Mouse (Mus musculus) left cerebral cortex, adult 11 months (tissue): ENCODE results near the gene Wrap73.
A peak's percentile ranks its signal among the peaks of the same experiment; 100 is the strongest.

ENCODE experiments used
- DNase-seq: peaks from one replicate; pipeline ENCODE4 v3.0.0; 2022; ENCODE audit warnings: low spot score

The Wrap73 gene

DNA sequence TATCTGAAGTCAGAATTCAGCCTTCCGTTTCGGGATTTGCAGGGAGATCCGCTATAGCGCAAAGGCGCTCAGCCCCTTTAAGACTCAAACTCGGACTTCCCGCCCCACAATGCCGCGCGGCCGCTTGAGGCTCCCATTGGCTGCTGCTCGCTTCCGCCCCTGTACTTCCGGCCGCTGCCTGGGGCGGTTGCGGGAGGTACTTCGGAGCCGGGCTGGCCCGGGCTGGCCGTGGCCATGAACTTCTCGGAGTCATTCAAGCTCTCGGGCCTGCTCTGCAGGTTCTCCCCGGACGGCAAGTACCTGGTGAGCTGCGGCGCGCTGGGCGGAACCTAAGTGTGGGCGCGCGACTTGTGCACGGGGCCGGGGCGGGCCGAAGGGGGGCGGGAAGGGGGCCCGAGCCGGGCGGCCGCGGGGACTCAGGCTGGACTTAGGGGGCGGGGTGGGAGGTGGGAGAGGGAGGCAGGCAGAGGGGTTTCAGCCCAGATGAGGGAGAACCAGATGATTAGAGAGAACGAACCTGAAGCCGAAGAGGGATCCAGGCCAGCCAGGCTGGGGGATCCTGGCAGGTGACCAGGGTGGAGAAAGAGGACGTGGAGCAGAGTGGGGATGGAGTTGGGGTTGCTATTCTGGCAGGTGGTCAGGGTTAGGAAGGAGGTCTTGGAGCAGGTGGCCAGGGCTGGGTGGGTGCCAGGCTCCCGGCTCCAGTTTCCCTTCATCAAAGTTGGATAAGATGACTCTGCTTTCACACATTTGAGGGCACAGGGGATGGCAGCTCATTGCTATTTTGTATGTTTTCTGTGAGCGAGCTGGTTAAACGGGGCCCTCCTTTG lies at the start of gene Wrap73:
Gene Wrap73 (plus strand): TSS at position 162 of the 830 bp plus-strand sequence.
- DNase-seq = no peak

DNA sequence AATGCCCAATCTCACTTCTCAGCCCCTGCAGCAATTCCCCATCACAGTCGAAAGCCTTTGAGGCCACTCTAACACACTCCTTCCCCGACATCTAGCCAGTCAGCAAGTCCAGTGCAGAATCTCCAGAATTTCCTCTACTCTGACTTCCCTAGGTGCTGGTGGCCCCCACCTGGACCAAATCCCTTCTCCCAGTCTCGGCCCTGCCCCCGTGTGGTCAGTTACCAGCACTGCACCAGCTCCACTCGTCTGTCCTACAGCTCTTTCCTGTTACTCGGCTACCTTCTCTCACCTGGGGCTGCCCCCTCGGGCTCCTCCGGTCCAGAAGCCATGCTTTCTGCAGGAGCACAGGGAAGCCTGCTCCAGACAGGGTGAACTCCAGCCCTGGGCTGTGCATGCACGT lies 49.0 kb upstream of the Wrap73 start:
- DNase-seq = no peak

DNA sequence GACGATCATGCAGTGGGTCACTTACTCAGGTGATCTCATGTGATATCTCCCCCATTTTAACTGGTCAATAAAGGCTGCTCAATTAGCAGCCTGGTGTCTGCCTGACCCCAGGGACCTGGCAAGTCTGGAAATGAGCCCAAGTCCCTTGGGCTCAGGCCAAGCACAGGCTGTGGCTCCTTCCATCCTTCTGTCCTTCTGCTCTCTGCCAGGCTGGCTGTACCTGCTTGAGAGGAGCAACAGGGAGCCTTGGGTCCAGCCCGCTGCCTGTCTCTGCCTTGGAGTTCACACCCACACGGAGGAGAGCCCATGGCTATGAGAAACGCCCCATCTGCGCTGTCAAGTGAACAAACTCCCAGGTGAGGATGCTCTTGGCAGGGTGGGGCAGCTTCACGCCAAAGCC lies 46.1 kb upstream of the Wrap73 start:
- DNase-seq = no peak

DNA sequence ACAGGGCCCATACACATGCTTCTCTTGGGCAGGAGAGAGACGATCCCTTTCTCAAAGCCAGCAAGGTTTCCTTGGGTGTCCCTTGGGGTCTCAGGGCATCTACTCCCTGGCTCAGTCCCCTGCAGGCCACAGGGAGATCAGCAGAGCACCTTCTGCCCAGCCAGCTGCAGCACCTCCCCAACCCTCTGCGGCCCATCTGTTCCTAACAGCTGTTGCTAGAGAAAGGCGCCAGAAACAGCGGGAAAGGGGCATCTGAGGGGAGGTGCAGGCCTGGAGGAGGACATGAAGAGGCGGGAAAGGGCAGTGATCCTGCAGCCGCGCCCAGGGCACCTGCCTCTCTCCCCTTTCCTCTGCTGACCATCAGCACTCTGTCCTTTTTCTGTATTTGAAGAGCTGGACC lies 42.8 kb upstream of the Wrap73 start:
- DNase-seq = no peak

DNA sequence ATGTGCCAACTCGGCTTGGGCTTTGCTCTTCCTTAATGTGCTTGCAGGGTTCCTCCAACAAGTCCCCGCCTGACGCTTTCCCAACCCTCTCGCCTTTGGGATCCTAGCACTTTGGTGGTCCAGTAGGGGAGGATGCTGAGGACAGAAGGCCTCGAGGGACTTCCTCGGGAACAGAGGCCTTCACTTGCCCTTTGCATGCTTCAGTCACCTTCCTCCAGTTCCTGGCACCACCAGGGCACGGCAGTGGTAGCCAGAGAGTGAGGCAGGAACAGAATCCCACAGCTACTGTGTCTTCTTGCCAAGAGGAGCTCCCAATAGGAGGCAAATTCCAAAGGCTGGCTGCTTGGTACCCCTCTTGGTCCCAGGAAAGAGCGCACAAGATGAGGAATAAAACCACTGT lies 38.8 kb upstream of the Wrap73 start:
- no peak for DNase-seq

DNA sequence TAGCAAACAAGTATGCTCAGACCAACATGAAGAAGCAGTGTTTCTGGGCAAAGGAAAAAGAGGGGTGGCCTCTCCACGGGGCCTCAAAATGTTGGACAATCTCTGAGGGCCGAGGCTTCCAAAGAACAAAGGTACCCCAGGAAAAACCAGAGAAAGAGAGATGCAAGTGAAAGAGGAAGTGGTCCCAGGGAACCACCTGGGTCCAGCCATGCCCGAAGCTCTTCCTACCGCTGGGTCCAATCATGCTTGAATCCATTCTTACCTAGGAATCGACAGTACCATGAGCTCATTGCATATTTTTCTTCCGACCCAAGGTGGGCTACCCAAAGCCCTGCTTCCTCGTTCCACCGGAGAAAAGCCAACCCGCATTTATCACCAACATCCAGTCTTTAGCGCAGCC lies 38.3 kb upstream of the Wrap73 start:
- DNase-seq = no peak

DNA sequence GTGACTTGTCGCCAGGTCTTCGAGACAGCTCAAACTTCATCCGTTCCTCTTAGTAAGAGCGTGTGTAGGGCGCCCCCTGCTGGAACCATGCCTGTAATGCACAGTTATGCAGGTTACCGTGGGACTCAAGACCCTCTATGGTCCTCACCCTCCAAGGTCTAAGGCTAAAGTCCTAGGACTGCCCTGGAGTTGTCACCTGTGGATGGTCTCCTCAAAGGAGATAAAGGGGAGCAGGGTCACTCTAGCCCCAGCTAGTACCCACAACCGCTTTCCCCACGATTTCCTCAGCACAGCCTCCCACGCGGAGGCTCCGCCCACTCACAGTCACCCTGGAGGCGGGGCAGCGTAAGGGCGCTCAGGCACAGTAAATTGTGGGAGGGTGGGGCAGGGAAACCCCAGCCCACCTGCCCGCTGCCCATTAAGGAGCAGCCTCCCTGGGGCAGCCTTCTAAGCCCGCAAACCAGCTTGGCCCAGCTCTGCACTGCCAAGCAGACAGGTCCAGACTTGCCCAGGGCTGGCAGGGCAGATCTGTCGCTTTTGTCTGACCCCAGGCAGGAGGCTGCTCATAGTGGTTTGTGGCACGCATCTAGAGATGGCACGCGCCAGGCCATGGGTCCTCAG lies 36.7 kb upstream of the Wrap73 start:
- peak; percentile 11 for DNase-seq

DNA sequence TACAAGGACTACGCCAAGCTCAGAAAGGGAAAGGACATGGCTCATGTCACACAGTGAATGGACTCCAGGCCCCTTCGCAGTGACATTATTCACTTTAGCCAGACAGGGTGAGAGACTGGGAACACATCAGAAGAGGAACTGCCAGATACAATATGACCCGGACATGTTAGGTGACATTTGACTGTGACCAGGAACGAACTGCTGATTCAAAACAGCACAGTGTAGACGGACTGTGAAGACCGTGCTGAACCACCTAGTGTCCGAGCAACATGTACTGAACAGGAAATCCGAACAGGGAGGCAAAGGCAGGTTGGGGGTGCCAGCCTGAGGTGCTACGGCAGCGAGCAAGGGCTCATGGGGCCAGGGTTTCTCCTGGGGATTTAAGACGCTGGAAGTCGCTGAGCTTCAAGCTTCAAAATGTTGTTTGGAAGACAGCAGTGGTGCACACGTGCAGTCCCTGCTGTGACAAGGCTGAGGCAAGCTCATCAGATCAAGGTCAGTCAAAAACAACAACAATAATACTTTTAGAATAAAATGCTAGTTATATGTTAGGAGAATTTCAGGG lies 35.6 kb upstream of the Wrap73 start:
- no peak for DNase-seq

DNA sequence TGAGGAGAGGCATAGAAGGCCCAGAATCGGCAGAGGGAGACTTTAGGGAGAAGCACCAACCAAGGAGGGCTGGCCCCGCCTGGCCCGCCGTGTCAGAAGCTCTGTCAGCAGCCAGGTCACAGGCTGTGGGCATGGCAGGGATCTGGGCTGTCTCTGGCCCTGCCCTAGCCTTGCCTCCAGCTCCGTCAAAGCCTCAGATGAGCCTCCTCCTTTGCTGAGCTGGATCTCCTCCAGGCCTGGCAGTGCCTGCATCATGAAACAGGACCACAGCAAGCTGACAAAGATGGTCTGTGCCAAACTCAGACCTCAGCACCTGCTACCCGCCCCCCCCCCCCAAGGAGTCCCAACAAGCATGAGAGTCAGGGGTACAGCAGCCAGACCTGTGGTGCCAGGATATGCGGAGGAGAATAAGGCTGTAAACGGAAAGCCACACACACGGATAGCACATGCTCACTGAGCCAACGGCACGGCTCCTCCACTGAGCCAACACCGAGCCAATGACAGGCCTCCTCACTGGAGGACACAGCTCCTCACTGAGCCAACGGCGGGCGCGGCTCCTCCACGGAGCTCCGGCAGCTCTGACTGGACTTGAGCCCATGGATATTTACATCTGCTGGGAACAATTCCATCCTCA lies 32.8 kb upstream of the Wrap73 start:
- DNase-seq = no peak

DNA sequence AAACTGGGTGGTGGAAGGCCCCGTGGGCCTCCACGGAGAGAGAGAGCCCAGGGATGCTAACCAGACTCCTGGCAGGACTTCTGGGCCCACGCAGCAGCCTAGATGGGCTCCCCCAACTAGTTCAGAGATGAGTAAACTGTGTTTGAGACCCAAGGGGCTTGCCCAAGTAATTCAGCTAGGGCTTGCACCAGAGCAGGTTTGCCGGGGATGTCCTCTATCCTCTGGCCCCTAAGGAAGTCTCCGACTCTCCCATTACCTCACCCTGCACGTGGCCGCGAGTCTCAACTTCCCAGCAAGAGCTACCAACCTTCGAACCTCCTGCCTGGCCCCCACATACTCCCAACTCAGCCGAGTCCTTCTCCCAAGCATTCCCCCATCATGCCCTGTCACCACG lies 32.3 kb upstream of the Wrap73 start:
- no peak for DNase-seq

DNA sequence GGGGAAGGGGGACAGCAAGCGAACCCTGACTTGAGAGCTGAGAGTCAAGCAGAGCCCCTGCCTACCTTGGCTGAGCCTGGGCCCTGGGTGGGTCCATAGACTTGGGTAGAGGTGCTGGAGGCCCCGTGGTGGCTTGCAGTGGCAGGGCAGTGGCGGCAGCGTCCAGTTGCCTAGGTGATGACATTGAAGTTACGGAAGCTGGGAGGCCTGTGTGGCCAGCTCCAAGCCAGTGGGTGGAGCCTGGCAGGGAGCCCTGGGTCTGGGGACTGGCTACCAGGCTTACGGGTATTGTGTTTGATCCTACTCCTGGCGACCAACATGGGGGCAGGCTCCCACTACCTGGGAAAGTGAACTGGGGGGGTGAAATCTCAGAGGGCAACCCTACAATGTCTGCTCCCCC lies 25.8 kb upstream of the Wrap73 start:
- no peak for DNase-seq

DNA sequence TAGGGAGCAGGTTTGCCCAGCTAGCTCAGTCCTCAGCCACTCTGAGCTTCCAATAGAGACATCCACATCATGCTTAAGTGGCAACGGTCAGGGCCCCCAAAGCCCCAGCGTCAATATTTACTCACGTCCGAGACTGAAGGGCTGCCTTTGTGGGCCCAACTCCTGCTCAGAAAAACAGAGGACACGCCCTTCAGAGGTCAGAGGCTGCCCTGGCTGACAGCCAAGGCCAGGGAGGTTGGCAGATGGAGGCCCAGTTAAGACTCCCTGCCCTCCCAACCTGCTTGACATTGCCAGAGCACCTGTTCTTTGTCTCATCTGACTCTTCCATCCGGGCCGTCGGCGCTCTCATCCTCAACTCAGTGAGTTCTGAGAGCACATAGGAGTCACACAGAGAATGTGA lies 23.4 kb upstream of the Wrap73 start:
- DNase-seq = no peak

DNA sequence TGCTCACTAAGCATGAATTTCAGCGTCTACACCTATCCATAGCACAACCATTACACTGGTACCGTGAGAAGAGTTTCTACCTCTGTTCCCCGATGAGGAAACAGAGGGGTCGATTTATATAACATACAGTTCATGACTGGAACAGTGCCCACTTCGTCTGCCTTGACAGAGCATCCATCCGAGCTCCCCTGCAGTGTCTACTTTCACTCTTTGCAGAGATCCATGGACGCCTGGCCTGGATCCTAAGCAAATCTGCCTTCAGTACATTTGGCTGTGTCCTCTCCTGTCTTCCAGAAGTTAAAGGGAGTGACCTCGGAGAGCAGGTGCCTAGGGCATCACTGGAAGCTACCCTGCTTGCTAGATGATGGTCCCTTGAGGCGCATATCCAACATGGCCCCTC lies 23.0 kb upstream of the Wrap73 start:
- DNase-seq = no peak

DNA sequence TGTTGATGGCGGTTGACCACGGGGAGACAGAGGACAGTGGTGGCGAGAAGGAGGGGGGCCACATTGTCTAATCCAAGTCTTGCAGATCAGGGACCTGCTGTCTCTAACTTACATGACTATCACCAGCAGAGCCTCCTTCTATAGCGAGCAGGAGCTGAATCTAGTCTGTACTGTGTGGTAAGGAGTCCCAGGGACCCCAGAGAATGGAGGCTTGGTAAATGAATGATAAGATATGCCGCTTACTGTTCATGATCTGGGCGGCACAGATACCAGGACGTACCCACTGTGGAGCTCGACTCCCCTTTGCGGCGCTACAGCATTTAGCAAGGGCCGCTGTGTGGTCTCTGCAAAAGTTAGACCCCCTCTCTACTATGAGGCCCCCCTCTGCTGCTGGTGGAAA lies 20.4 kb upstream of the Wrap73 start:
- DNase-seq = no peak

DNA sequence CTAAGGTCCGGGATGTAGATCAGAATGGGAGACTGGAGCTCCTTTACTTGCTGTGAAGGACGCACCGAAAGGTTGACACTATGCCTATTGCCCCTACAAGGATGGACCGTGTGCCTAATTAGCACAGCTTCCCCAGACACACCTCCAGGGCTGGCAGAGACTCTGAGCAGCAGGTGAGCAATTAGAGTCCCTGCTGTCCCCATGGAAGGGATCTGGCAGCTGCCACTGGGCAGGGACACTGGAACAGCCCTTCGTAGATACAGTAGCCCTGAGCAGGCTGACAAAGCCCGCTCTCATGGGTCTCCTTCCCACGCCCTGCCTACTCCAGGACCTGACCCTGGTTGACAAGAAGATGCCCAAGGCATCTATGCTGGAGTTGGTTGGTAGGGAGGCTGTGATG lies 19.8 kb upstream of the Wrap73 start:
- no peak for DNase-seq

DNA sequence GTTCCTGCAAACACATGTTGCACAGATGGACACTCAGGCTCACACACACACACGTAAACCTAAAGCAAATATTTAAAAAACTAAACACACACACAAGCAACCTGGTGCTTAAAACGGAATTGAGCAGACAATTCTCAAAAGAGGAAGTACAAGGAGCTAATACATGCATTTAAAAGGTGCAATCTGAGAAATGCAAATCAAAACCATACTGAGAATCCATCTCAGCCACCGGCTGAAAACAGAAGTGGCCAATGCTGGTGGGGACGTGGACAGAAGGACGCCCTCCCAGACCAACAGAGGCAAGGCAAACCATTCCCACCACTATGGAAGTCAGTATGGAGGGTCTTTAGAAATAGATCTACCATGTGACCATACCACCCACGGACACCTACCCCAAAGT lies 18.6 kb upstream of the Wrap73 start:
- no peak for DNase-seq

DNA sequence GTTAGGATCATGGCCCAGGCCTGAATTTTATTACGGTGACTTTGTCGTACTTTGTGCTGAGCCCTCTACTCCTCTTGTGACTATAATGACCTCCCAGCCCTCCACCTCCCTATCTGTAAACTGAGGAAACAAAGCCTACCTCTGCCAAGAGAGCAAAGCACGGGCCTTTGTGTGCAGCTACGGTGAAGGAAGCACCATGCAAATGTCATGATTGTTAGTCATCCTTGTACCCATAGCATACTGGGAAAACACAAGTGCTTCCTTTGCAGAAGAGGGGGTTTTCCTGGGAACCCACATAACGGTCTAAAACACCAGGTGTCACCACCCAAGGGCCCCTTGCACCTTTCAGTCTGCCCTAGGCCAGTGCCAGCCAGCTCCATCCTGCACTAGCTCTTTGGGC lies 17.0 kb upstream of the Wrap73 start:
- no peak for DNase-seq

DNA sequence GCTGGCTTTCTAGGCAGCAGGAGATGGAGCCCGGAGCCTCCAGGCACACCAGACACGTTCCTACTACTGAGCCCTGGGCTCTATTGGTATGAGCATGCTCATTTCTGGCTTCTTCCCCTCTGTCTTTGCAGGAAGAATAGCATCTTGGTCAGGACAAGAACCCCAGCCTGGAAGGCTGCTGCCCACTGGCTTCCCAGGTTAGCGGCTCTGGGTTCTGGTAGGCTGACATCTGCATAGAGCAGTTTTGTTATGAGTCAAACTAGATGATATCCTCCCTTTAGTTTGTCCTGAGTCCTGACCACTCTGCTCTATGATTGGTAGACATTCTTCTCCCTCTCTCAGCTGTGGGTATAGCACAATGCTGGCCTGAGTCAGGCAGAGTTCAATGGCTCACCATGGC lies 14.9 kb upstream of the Wrap73 start:
- DNase-seq = no peak

DNA sequence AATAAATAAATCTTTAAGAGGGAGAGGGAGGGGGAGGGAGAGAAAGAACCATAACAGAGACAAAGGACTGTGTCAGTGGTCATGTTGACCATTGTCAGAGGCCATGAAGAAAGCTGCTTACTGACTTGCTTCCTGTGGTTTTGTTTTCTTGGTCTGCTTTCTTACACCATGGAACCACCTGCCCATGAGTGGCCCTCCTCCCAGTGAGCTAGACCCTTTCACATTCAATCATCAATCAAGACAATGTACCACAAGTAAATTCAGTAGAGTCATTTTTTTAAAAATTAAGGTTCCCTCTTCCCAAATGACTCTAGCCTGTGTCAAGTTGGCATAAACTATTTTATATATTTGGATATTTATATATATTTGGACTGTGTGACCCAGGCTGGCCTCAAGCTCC lies 12.2 kb upstream of the Wrap73 start:
- DNase-seq = no peak

DNA sequence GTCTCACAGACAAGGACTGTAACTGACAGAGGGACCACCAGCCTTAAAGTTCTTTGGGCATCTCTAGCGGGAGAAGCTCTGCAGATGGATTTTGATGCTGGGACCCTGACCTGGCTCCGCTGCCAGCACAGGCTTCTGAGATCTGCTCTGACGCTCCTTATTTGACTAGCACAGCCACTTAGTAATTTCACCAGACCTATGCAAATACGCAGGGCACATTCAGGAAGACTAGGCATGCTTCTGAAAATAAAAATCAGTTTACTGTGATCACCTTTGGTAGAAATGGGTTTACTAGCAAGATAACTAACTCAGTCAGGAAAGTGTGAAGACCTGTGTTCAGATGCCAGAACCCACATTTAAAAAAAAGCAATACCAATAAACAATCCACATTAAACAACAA lies 10.3 kb upstream of the Wrap73 start:
- no peak for DNase-seq

DNA sequence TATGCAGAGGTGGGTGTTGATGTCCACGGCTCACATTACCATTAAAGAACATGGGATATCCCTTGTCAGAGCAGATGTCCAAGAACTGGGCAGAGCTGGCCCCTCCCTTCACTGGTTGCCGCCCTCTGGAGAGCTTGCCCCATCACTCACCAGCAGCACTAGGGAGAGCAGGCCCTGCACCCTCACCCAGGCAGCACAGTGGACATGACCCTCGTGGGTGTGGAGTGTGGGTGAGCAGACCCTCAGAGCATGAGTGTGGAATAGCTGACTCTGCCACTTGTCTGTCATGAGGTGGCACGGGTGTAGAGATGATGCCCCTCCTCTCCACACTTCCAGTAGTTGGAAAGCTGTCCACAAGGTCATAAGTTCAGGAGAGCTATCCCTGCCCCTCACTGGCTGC lies 7.4 kb upstream of the Wrap73 start:
- DNase-seq = no peak

DNA sequence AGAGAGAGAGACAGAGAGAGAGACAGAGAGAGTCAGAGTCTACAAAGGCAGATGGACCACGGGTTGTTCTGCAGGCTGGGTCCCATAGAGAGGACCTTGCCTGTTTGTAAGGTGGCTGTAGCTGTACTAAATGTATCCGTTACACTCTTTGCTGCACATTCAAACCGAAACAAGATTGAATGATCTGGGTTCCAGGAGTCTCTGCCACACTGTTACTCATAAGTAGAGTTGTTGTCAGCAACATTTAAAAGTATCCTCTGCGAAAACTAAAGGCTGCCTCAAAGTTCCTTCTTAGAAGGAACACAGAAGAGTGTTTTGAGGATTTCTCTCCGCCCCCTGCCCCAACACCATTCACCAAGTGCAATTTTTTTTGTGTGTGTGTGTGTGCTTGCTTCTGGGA lies 5.0 kb upstream of the Wrap73 start:
- DNase-seq = no peak

DNA sequence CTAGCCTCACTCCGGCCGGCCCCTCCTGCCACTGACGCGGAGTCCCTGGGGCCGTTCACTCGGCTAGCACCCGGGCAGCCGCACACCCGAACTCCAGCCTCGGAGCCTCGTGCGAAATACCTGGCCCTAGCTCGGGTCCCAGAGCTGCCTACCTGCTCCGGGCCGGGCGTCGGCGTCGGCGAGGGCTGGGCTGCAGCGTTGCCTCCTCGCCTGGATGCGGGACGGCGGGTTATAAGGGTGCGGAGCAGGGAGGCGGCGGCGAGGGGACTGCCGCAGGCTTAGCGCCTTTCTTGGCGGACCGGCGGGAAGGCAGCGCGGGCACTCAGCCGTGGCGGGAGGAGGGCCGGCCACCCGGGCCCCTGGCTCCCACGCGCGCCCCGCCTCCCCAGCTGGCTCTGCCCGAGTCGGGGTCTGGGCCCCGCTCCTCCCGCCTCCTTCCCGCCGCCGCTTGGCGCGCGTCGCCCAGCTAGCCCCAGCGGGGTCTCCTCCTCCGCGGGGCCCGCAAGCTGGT lies 2.4 kb upstream of the Wrap73 start:
- DNase-seq = no peak

DNA sequence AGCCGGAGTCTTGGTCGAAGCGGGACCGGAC lies 2.2 kb upstream of the Wrap73 start, which contains the start of gene Trp73:
Gene Trp73 (minus strand): TSS at position 27 of the 31 bp plus-strand sequence.
- DNase-seq = no peak
